Mouse (Mus musculus): ENCODE measurements around the gene Nid1. TPM values are rescaled to one million over a fixed set of nuclear protein-coding genes. Genes with fewer than 3 reads are reported as not detected.

The Nid1 gene
- polyA plus RNA-seq (2014; fragmentation: Illumina TruSeq; extraction: RNeasy Lipid Tissue Mini Kit (QIAGEN cat#74804); ENCODE audit: low read depth, low replicate concordance), result 47.3 TPM

DNA sequence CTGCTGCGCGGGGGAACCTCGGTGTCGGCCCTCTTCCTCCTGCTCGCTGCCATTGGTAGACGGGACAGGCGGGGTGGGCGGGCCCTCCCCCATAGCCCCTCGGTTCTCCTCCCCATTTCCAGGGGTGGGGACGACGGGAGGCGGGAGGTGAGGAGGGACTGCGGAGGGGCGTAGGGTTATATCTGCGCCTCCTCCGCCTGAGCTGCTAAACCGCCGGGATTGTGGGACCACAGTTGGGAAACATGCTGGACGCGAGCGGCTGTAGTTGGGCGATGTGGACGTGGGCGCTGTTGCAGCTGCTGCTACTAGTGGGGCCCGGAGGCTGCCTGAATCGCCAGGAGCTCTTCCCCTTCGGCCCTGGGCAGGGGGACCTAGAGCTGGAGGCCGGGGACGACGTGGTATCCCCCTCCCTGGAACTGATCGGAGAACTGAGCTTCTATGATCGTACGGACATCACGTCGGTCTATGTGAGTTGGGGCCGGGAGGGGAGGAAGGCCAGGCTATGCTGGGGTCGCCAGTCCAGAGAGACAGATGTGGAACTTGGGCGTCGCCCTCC lies at the start of gene Nid1:
Gene Nid1 (plus strand): TSS at position 92 of the 556 bp plus-strand sequence.

DNA sequence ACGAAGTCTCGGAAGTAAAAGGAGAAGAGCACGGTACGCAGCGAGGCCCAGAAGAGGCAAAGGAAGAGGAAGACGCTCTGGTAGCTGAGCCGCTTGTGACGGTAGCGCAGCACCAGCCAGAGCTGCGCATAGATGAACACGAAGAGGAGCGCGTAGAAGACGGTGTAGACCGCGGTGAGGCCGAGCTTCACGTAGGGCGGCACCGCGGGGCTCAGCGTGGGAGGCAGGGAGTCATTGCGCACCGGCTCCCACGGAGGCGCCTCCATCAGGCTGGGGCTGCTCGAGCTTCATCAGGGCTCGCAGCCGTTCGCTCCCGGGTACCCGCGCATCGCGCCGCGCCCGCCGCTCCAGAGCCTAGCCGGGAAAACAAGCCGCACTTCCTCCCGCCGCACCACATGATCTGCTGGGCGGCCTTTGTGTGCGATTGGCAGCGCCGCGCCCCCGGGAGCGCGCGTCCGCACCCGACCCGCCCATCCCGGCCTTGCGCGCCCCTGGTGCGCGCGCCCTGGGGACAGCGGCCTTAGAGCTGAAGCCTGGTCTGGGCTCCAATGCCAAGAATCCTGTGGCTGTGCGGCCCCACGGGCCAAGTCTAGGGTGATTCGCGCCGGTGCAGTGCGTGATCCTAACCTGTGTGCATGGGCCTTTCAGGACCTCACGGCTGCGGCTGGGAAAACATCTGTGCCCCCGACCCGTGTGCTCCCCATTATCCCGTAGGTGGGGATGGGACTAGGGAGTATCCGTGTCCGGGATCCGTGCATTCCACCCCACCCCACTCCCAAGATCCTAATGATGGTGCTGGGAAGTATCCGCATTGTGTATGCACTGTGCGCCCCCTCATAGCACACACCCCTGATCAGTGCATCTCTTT lies 43.9 kb upstream of the Nid1 start, which contains the start of gene Gpr137b:
Gene Gpr137b (minus strand): TSS at position 787 of the 868 bp plus-strand sequence.

Other genes with a start within 250 kb of the Nid1 start
- gene Gpr137b, start 43.5 kb upstream of the Nid1 start, polyA plus RNA-seq (2014; fragmentation: Illumina TruSeq; extraction: RNeasy Lipid Tissue Mini Kit (QIAGEN cat#74804); ENCODE audit: low read depth, low replicate concordance), result 71.9 TPM
- 9.3 TPM for gene Lyst, start 152.8 kb downstream of the Nid1 start, polyA plus RNA-seq (2014; fragmentation: Illumina TruSeq; extraction: RNeasy Lipid Tissue Mini Kit (QIAGEN cat#74804); ENCODE audit: low read depth, low replicate concordance)

Data from kidney, adult 10 weeks (tissue).